Comparison of ENCODE assay signal across 12 mouse cellular contexts in the genomic region with DNA sequence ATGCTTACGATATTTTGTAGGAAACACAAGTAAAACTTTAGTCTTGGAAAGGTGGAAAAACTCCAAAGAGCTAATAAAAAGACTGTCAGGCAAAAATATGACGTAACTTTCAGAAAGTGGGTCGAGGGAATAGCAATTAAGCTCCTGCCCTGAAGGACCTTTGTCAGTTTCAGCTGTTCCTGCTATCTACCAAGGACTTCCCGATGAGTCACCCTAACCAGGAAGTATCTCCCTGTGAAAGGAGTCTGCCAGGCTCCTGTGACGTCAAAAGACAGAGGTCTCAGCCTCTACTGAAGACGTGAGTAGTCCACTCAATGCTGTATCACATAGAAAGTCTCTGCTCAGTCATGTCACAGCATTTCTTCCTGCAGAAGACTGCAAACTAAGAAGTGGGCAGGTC. TPM values are rescaled to one million over a fixed set of nuclear protein-coding genes. Genes with fewer than 3 reads are reported as not detected.
DNase-seq lines count a peak whose midpoint lies in the region; ATAC-seq lines count a peak whose summit lies in the region.
"Had no signal": no experiment of that assay in that cellular context is flagged by ENCODE, and none has a peak within 500 bp of the region (broad histone marks: within the 10 kb centered on the region; RNA-seq: fewer than 3 reads in every experiment).

No protein-coding gene starts in this region.

- no peaks in the 10 kb centered on the region for H3K27me3 ChIP-seq in heart, embryonic 10.5 days (ENCODE audit: insufficient read depth, poor library complexity, severe bottlenecking)
- no peaks in the 10 kb centered on the region for H3K27me3 ChIP-seq in liver, embryonic 13.5 days

- WGBS in heart, embryonic 10.5 days: 48% methylated on average over 6 of the region's 6 CpGs
- 27% methylated on average over 6 of the region's 6 CpGs for WGBS in liver, embryonic 13.5 days (ENCODE audit: insufficient replicate concordance)

- H3K36me3 ChIP-seq in heart, embryonic 10.5 days: no peaks in the 10 kb centered on the region
- H3K36me3 ChIP-seq in liver, embryonic 13.5 days: no peaks in the 10 kb centered on the region

- 0 out of 2 replicates have a peak, but pooled peaks cover 4% of the 10 kb centered on the region for H3K4me1 ChIP-seq in heart, embryonic 10.5 days
- 0 out of 2 replicates have a peak, but pooled peaks cover 6% of the 10 kb centered on the region for H3K4me1 ChIP-seq in liver, embryonic 13.5 days (replicated peaks)

- peak; percentile 65; the same call in 1 of the 2 replicates for ATAC-seq in liver, embryonic 13.5 days (ENCODE audit: low read depth)

- no peak overlapping the region for H3K4me3 ChIP-seq in heart, embryonic 10.5 days
- no peak overlapping the region for H3K4me3 ChIP-seq in liver, embryonic 13.5 days (replicated peaks)

- H3K9me3 ChIP-seq in heart, embryonic 10.5 days: no peaks in the 10 kb centered on the region
- no peaks in the 10 kb centered on the region for H3K9me3 ChIP-seq in liver, embryonic 13.5 days (replicated peaks)

- no peak overlapping the region for H3K27ac ChIP-seq in heart, embryonic 10.5 days
- H3K27ac ChIP-seq in liver, embryonic 13.5 days: no peak overlapping the region

- peak; percentile 26 for DNase-seq in heart, adult 8-10 months (ENCODE audit: low spot score)
- no peak for DNase-seq in heart, embryonic 10.5 days (ENCODE audit: low spot score)
- peak; percentile 36 for DNase-seq in 3T3-L1 (ENCODE audit: low read depth, low spot score)
- DNase-seq in adrenal gland, adult 2 months: peak; percentile 82
- DNase-seq in liver, embryonic 13.5 days: no peak
- DNase-seq in spleen, postnatal 4 days (ENCODE audit: low spot score in 2 of 2): no peak
- no peak for DNase-seq in embryo, embryonic 9.5 days (ENCODE audit: extremely low spot score)
- no peak for DNase-seq in retina, postnatal 1 day
- DNase-seq: layer of hippocampus, postnatal 36 days had no signal

- no peak overlapping the region for H3K4me2 ChIP-seq in liver, embryonic 13.5 days

- no peak overlapping the region for H3K9ac ChIP-seq in liver, embryonic 13.5 days

RNA-seq across cellular contexts. Expression of gene BC016579, which starts 9.5 kb away (rescaled TPM):
- total RNA-seq in heart, adult 8-10 months (2022): not detected
- 0.15 and 0.29 TPM in 2 replicates for polyA plus RNA-seq in heart, embryonic 10.5 days (2016; fragmentation: Nextera tagmentation; extraction: Ambion mirVana)
- under 1 TPM; 0.14 to 0.26 TPM for total RNA-seq in adrenal gland, adult 2 months (2021)
- polyA plus RNA-seq in adrenal gland, adult 2 months (2012; rRNA removed): not detected in 2 replicates
- polyA plus RNA-seq in liver, embryonic 13.5 days (2015; fragmentation: Nextera tagmentation; extraction: Ambion mirVana): 0.24 and 0.36 TPM in 2 replicates
- total RNA-seq: MEL had no signal
- polyA plus RNA-seq: heart, postnatal 0 days; testis, adult 2 months had no signal

RNA-seq across cellular contexts. Expression of gene Gcsam, which starts 34.2 kb away (rescaled TPM):
- under 1 TPM in 1 of 4 experiments, not detected in 3; 0.14 TPM for total RNA-seq in heart, adult 8-10 months (2022)
- polyA plus RNA-seq in heart, embryonic 10.5 days (2016; fragmentation: Nextera tagmentation; extraction: Ambion mirVana): 0.28 TPM in 1 of 2 replicates, not detected in the other
- total RNA-seq in adrenal gland, adult 2 months (2021): under 1 TPM; 0.09 to 0.52 TPM
- not detected in 2 replicates for polyA plus RNA-seq in adrenal gland, adult 2 months (2012; rRNA removed)
- 2.5 and 2.6 TPM in 2 replicates for polyA plus RNA-seq in liver, embryonic 13.5 days (2015; fragmentation: Nextera tagmentation; extraction: Ambion mirVana)
- total RNA-seq: layer of hippocampus, postnatal 36 days; MEL had no signal

RNA-seq across cellular contexts. Expression of gene Tmprss7, which starts 49.1 kb away (rescaled TPM):
- total RNA-seq in heart, adult 8-10 months (2022): not detected
- 0.12 TPM in 1 of 2 replicates, not detected in the other for polyA plus RNA-seq in heart, embryonic 10.5 days (2016; fragmentation: Nextera tagmentation; extraction: Ambion mirVana)
- total RNA-seq in adrenal gland, adult 2 months (2021): under 1 TPM; 0.10 to 0.58 TPM
- 0.15 and 0.28 TPM in 2 replicates for polyA plus RNA-seq in adrenal gland, adult 2 months (2012; rRNA removed)
- polyA plus RNA-seq in liver, embryonic 13.5 days (2015; fragmentation: Nextera tagmentation; extraction: Ambion mirVana): 0.16 and 0.23 TPM in 2 replicates
- polyA plus RNA-seq: heart, postnatal 0 days had no signal

Comparison
In these comparisons a context has a peak if more than half of its experiments do, and no peak if none do; other contexts are left out.
1. DNase-seq: peak in heart, adult 8-10 months (single experiment), 3T3-L1 (single experiment) and adrenal gland, adult 2 months (single experiment); none in heart, embryonic 10.5 days (single experiment), liver, embryonic 13.5 days (single experiment), spleen, postnatal 4 days (0 of 2), embryo, embryonic 9.5 days (single experiment) and retina, postnatal 1 day (single experiment).